8 mouse cellular contexts compared by ENCODE assay signal in the genomic region with DNA sequence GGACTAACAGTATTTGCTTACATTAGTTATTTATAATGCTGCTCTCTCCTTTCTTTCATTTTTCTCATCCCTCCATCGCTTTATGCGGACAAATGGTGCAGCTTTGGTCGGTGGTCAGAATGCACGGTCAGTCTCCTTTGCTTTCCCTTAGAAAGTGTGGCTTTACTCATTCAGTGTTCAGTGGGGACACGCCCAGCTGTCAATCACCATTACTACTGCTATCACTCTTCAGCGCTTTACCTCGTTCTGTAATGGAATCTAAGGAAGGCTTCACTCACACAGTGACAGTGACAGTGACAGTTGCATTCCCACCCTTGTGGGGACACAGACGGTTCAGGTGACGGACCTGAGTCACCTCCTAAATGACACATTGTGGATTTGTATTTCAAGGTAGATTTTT. TPM values are rescaled to one million over a fixed set of nuclear protein-coding genes. Genes with fewer than 3 reads are reported as not detected.
DNase-seq lines count a peak whose midpoint lies in the region; ATAC-seq and TF ChIP-seq lines count a peak whose summit lies in the region.

No protein-coding gene starts in this region.

- H3K36me3 ChIP-seq in kidney, embryonic 15.5 days = no peaks in the 10 kb centered on the region
- H3K36me3 ChIP-seq in heart, postnatal 0 days (replicated peaks; ENCODE audit: control insufficient read depth, insufficient read depth, low read length) = no peaks in the 10 kb centered on the region
- H3K36me3 ChIP-seq in midbrain, embryonic 14.5 days (ENCODE audit: control insufficient read depth, insufficient read depth, low read length) = no peaks in the 10 kb centered on the region

- 58% methylated on average over 9 of the region's 9 CpGs for WGBS in kidney, embryonic 15.5 days
- WGBS in heart, postnatal 0 days = 29% methylated on average over 9 of the region's 9 CpGs
- WGBS in midbrain, embryonic 14.5 days = 49% methylated on average over 9 of the region's 9 CpGs

- H3K4me3 ChIP-seq in kidney, embryonic 15.5 days (replicated peaks) = no peak overlapping the region
- H3K4me3 ChIP-seq in heart, postnatal 0 days (ENCODE audit: low read depth, low read length) = 0 out of 2 replicates have a peak overlapping the region, but pooled peaks have one; percentile 0
- H3K4me3 ChIP-seq in midbrain, embryonic 14.5 days (replicated peaks; ENCODE audit: low read depth, low read length) = no peak overlapping the region

- DNase-seq in kidney, postnatal 14 days = no peak
- peak; percentile 40 for DNase-seq in ZHBTc4 (ENCODE audit: low read depth, low spot score)
- DNase-seq in heart, postnatal 0 days (ENCODE audit: low spot score) = no peak
- peak; percentile 67 for DNase-seq in midbrain, embryonic 14.5 days
- DNase-seq in thymus, postnatal 36 days = no peak
- no peak for DNase-seq in gastrocnemius, adult 18-20 months (ENCODE audit: low spot score)
- DNase-seq in gastrocnemius, postnatal 25 days = no peak

- H3K9ac ChIP-seq in kidney, embryonic 15.5 days = no peak overlapping the region
- no peak overlapping the region for H3K9ac ChIP-seq in heart, postnatal 0 days (replicated peaks; ENCODE audit: low read depth, low read length)
- no peak overlapping the region for H3K9ac ChIP-seq in midbrain, embryonic 14.5 days (replicated peaks; ENCODE audit: low read length)

- H3K9me3 ChIP-seq in kidney, embryonic 15.5 days (replicated peaks) = no peaks in the 10 kb centered on the region
- H3K9me3 ChIP-seq in heart, postnatal 0 days (replicated peaks; ENCODE audit: control insufficient read depth, low read length) = no peaks in the 10 kb centered on the region
- no peaks in the 10 kb centered on the region for H3K9me3 ChIP-seq in midbrain, embryonic 14.5 days (ENCODE audit: control insufficient read depth, low read length)

- H3K27me3 ChIP-seq in kidney, embryonic 15.5 days = no peaks in the 10 kb centered on the region
- no peaks in the 10 kb centered on the region for H3K27me3 ChIP-seq in heart, postnatal 0 days (ENCODE audit: control insufficient read depth, insufficient read depth, low read length)
- no peaks in the 10 kb centered on the region for H3K27me3 ChIP-seq in midbrain, embryonic 14.5 days (ENCODE audit: control insufficient read depth, insufficient read depth, low read length)

- peak overlapping the region; percentile 21; the same call in 1 of the 2 replicates for H3K4me2 ChIP-seq in kidney, embryonic 15.5 days
- peak overlapping the region; percentile 44 for H3K4me2 ChIP-seq in heart, postnatal 0 days (ENCODE audit: low read depth, low read length)
- peak overlapping the region; percentile 27 for H3K4me2 ChIP-seq in midbrain, embryonic 14.5 days (ENCODE audit: low read length)

- H3K4me1 ChIP-seq in kidney, embryonic 15.5 days = no peaks in the 10 kb centered on the region
- no peaks in the 10 kb centered on the region for H3K4me1 ChIP-seq in heart, postnatal 0 days (ENCODE audit: control insufficient read depth, insufficient read depth)
- no peaks in the 10 kb centered on the region for H3K4me1 ChIP-seq in midbrain, embryonic 14.5 days (ENCODE audit: control insufficient read depth, insufficient read depth, low read length)

- ATAC-seq in kidney, embryonic 15.5 days (replicated peaks; ENCODE audit: low FRiP score) = peak; percentile 49; the same call in 1 of the 2 replicates
- ATAC-seq in heart, postnatal 0 days (ENCODE audit: insufficient read depth, low read depth) = peak; percentile 54
- ATAC-seq in midbrain, embryonic 14.5 days (ENCODE audit: low FRiP score, low TSS enrichment) = peak; percentile 68

- TF ChIP-seq EP300 in heart, postnatal 0 days (IDR thresholded peaks at IDR 0.05; ENCODE audit: low read depth) = no peak

- no peak overlapping the region for H3K27ac ChIP-seq in kidney, embryonic 15.5 days
- no peak overlapping the region for H3K27ac ChIP-seq in heart, postnatal 0 days (ENCODE audit: low read depth)
- H3K27ac ChIP-seq in midbrain, embryonic 14.5 days (replicated peaks; ENCODE audit: low read depth, low read length) = no peak overlapping the region

- no peak for TF ChIP-seq CTCF in heart, postnatal 0 days (IDR thresholded peaks at IDR 0.05; ENCODE audit: low read depth)

RNA-seq across cellular contexts. Expression of gene Nfkb1, which starts 39.4 kb away (rescaled TPM):
- 16.7 and 18.5 TPM in 2 replicates for polyA plus RNA-seq in kidney, embryonic 15.5 days (2015; fragmentation: Nextera tagmentation; extraction: Ambion mirVana)
- total RNA-seq in heart, postnatal 0 days (2014; rRNA removed; ENCODE audit: low replicate concordance) = 51.7 and 61.7 TPM in 2 replicates
- polyA plus RNA-seq in heart, postnatal 0 days (2015; fragmentation: Nextera tagmentation; extraction: Ambion mirVana) = 11.9 and 12.5 TPM in 2 replicates
- polyA plus RNA-seq in midbrain, embryonic 14.5 days (2014; fragmentation: Nextera tagmentation; extraction: Ambion mirVana) = 7.6 and 8.7 TPM in 2 replicates
- total RNA-seq in gastrocnemius, adult 18-20 months (2021) = 10 to 100 TPM; 17.1 to 18.7 TPM
- total RNA-seq in gastrocnemius, postnatal 25 days (2021) = 10 to 100 TPM; 18.2 to 18.8 TPM

Comparison
In these comparisons a context has a peak if more than half of its experiments do, and no peak if none do; other contexts are left out.
1. DNase-seq: peak in ZHBTc4 (single experiment) and midbrain, embryonic 14.5 days (single experiment); none in kidney, postnatal 14 days (single experiment), heart, postnatal 0 days (single experiment), thymus, postnatal 36 days (0 of 2), gastrocnemius, adult 18-20 months (single experiment) and gastrocnemius, postnatal 25 days (single experiment).
2. Peak in every context shown above with its lines, with median percentiles within 50 percentile points of each other: ATAC-seq and H3K4me2 ChIP-seq.